Mouse (Mus musculus): Measurements from ENCODE around the gene Pcyt1a. TPM values are rescaled to one million over a fixed set of nuclear protein-coding genes. Genes with fewer than 3 reads are reported as not detected.

Pcyt1a gene
- total and polyA plus RNA-seq, 3 experiments, result 36.9 to 53.7 TPM; not detected in 1

GRCm38 (mm10) chr16:32405716-32406115, 25.0 kb upstream of the Pcyt1a start:
- H3K4me3 ChIP-seq (ENCODE audit: control insufficient read depth in 1 of 2, insufficient read depth in 1 of 2, low read depth in 2 of 2, low read length in 2 of 2), result no peak overlapping the region
- DNase-seq (ENCODE audit: low read depth, low spot score), result no peak
- no peak overlapping the region for H3K27ac ChIP-seq (ENCODE audit: control insufficient read depth, low read depth, low read length)
- no peaks in the 10 kb centered on the region for H3K36me3 ChIP-seq (ENCODE audit: control insufficient read depth in 1 of 2, insufficient read depth in 2 of 2, low read length in 2 of 2)
- peaks cover 0 to 5% of the 10 kb centered on the region in 2 experiments; a peak in 2 of 4 replicates for H3K4me1 ChIP-seq (ENCODE audit: control insufficient read depth in 1 of 2, insufficient read depth in 2 of 2, low read length in 2 of 2)
- no peaks in the 10 kb centered on the region; the same call in 1 of the 2 replicates for H3K79me2 ChIP-seq (ENCODE audit: control insufficient read depth, insufficient read depth, low read length, poor library complexity)
- H3K9ac ChIP-seq (ENCODE audit: control insufficient read depth, low read depth, low read length, poor library complexity, severe bottlenecking), result no peak overlapping the region
- H3K9me3 ChIP-seq (replicated peaks; ENCODE audit: insufficient read depth, low read length), result no peaks in the 10 kb centered on the region
- peaks cover 0 to 1% of the 10 kb centered on the region in 2 experiments; a peak in 1 of 4 replicates for H3K27me3 ChIP-seq (ENCODE audit: control insufficient read depth in 1 of 2, insufficient read depth in 2 of 2, low read length in 2 of 2)
- TF ChIP-seq HCFC1 (IDR thresholded peaks at IDR 0.05; ENCODE audit: low read depth, low read length) (no peak), ETS1 (IDR thresholded peaks at IDR 0.05; ENCODE audit: low read depth, low read length) (no peak), TBP (IDR thresholded peaks at IDR 0.05; ENCODE audit: low read depth, low read length) (no peak), MYC (IDR thresholded peaks at IDR 0.05; ENCODE audit: low read depth, low read length) (no peak), TCF12 (IDR thresholded peaks at IDR 0.05; ENCODE audit: low read depth, low read length) (no peak), USF1 (IDR thresholded peaks at IDR 0.05; ENCODE audit: low read depth, low read length) (no peak), E2F4 (IDR thresholded peaks at IDR 0.05; ENCODE audit: borderline replicate concordance, low read depth, low read length) (no peak), JUND (IDR thresholded peaks at IDR 0.05; ENCODE audit: low read depth, low read length) (no peak), NELFE (IDR thresholded peaks at IDR 0.05; ENCODE audit: low read depth, low read length) (no peak), BHLHE40 (IDR thresholded peaks at IDR 0.05; ENCODE audit: borderline replicate concordance, low read depth, low read length) (no peak), UBTF (IDR thresholded peaks at IDR 0.05; ENCODE audit: borderline replicate concordance, insufficient read depth, low read depth, low read length) (no peak), NRF1 (IDR thresholded peaks at IDR 0.05; ENCODE audit: insufficient read depth, low read depth, low read length, poor library complexity, severe bottlenecking) (no peak), KAT2A (conservative IDR thresholded peaks at IDR 0.05; ENCODE audit: low read depth, low read length) (no peak), RAD21 (IDR thresholded peaks at IDR 0.05; ENCODE audit: low read depth, low read length) (no peak), TAL1 (IDR thresholded peaks at IDR 0.05; ENCODE audit: low read length) (no peak), GATA1 (IDR thresholded peaks at IDR 0.05; ENCODE audit: low read depth, low read length) (no peak), USF2 (IDR thresholded peaks at IDR 0.05; ENCODE audit: borderline replicate concordance in 1 of 2, insufficient read depth in 1 of 2, low read depth in 1 of 2, low read length in 2 of 2) (no peak), MAFK (IDR thresholded peaks at IDR 0.05; ENCODE audit: borderline replicate concordance, low read depth, low read length) (no peak)

GRCm38 (mm10) chr16:32406671-32407070, 24.1 kb upstream of the Pcyt1a start:
- no peak overlapping the region for H3K27ac ChIP-seq (ENCODE audit: control insufficient read depth, low read depth, low read length)
- H3K36me3 ChIP-seq (ENCODE audit: control insufficient read depth in 1 of 2, insufficient read depth in 2 of 2, low read length in 2 of 2), result no peaks in the 10 kb centered on the region
- no peaks in the 10 kb centered on the region; the same call in 1 of the 2 replicates for H3K79me2 ChIP-seq (ENCODE audit: control insufficient read depth, insufficient read depth, low read length, poor library complexity)
- peaks cover 0 to 3% of the 10 kb centered on the region in 2 experiments; a peak in 1 of 4 replicates for H3K4me1 ChIP-seq (ENCODE audit: control insufficient read depth in 1 of 2, insufficient read depth in 2 of 2, low read length in 2 of 2)
- peaks cover 0 to 1% of the 10 kb centered on the region in 2 experiments; a peak in 1 of 4 replicates for H3K27me3 ChIP-seq (ENCODE audit: control insufficient read depth in 1 of 2, insufficient read depth in 2 of 2, low read length in 2 of 2)
- no peak overlapping the region for H3K4me3 ChIP-seq (ENCODE audit: control insufficient read depth in 1 of 2, insufficient read depth in 1 of 2, low read depth in 2 of 2, low read length in 2 of 2)
- H3K9me3 ChIP-seq (replicated peaks; ENCODE audit: insufficient read depth, low read length), result no peaks in the 10 kb centered on the region
- no peak for DNase-seq (ENCODE audit: low read depth, low spot score)
- H3K9ac ChIP-seq (ENCODE audit: control insufficient read depth, low read depth, low read length, poor library complexity, severe bottlenecking), result no peak overlapping the region
- TF ChIP-seq MAX (IDR thresholded peaks at IDR 0.05; ENCODE audit: low read length) (no peak), TBP (IDR thresholded peaks at IDR 0.05; ENCODE audit: low read depth, low read length) (no peak), TCF12 (IDR thresholded peaks at IDR 0.05; ENCODE audit: low read depth, low read length) (no peak), E2F4 (IDR thresholded peaks at IDR 0.05; ENCODE audit: borderline replicate concordance, low read depth, low read length) (no peak), CTCF (IDR thresholded peaks at IDR 0.05 in 2 of 3, conservative IDR thresholded peaks at IDR 0.05 in 1 of 3; ENCODE audit: control insufficient read depth in 1 of 3, insufficient read depth in 1 of 3, low read depth in 2 of 3, low read length in 3 of 3, poor library complexity in 1 of 3, severe bottlenecking in 1 of 3) (no peak), UBTF (IDR thresholded peaks at IDR 0.05; ENCODE audit: borderline replicate concordance, insufficient read depth, low read depth, low read length) (no peak), MYB (IDR thresholded peaks at IDR 0.05; ENCODE audit: low read depth, low read length) (no peak), CHD2 (IDR thresholded peaks at IDR 0.05; ENCODE audit: low read length) (no peak), POLR2A (IDR thresholded peaks at IDR 0.05; ENCODE audit: control insufficient read depth in 1 of 2, insufficient read depth in 1 of 2, low read depth in 1 of 2, low read length in 2 of 2, poor library complexity in 1 of 2) (no peak), RAD21 (IDR thresholded peaks at IDR 0.05; ENCODE audit: low read depth, low read length) (no peak), MYC (IDR thresholded peaks at IDR 0.05; ENCODE audit: low read depth, low read length) (no peak), TAL1 (IDR thresholded peaks at IDR 0.05; ENCODE audit: low read length) (no peak), ZNF384 (IDR thresholded peaks at IDR 0.05; ENCODE audit: low read depth, low read length) (no peak), MAFK (IDR thresholded peaks at IDR 0.05; ENCODE audit: borderline replicate concordance, low read depth, low read length) (no peak)

Measured in MEL (cell line).